Mouse (Mus musculus): ENCODE data around the gene Nanp.

Nanp gene

GRCm38 (mm10) chr2:151039232-151039695 lies at the start of gene Nanp, which contains the start of gene Ninl:
TSS of gene Nanp (minus strand) at chr2:151039398.
TSS of gene Ninl (minus strand) at chr2:151039382.
- DNase-seq (ENCODE audit: low read depth, low spot score): peak; percentile 97

- DNase-seq (ENCODE audit: low read depth, low spot score): no peak
Measured at GRCm38 (mm10) chr2:151056637-151057036, 17.4 kb upstream of the Nanp start.

GRCm38 (mm10) chr2:151040411-151040810 lies 1.2 kb upstream of the Nanp start:
- DNase-seq (ENCODE audit: low read depth, low spot score): no peak

- DNase-seq (ENCODE audit: low read depth, low spot score): peak; percentile 48
Measured at GRCm38 (mm10) chr2:151039726-151040125, 528 bp upstream of the Nanp start.

- peak; percentile 71 for DNase-seq (ENCODE audit: low read depth, low spot score)
Measured at GRCm38 (mm10) chr2:151038811-151039222, 381 bp downstream of the Nanp start.

GRCm38 (mm10) chr2:151037876-151038552 lies 1.2 kb downstream of the Nanp start:
- DNase-seq (ENCODE audit: low read depth, low spot score): peak; percentile 60

GRCm38 (mm10) chr2:151037292-151037691 lies 1.9 kb downstream of the Nanp start:
- no peak for DNase-seq (ENCODE audit: low read depth, low spot score)

GRCm38 (mm10) chr2:151036721-151037120 lies 2.5 kb downstream of the Nanp start:
- DNase-seq (ENCODE audit: low read depth, low spot score): no peak

- no peak for DNase-seq (ENCODE audit: low read depth, low spot score)
Measured at GRCm38 (mm10) chr2:151034435-151034834, 4.8 kb downstream of the Nanp start.

- no peak for DNase-seq (ENCODE audit: low read depth, low spot score)
Measured at GRCm38 (mm10) chr2:151021158-151021557, 18.0 kb downstream of the Nanp start.

- no peak for DNase-seq (ENCODE audit: low read depth, low spot score)
Measured at GRCm38 (mm10) chr2:151015316-151015715, 23.9 kb downstream of the Nanp start.

GRCm38 (mm10) chr2:151011273-151011672 lies 27.9 kb downstream of the Nanp start:
- DNase-seq (ENCODE audit: low read depth, low spot score): no peak

GRCm38 (mm10) chr2:151009515-151010085 lies 29.6 kb downstream of the Nanp start:
- no peak for DNase-seq (ENCODE audit: low read depth, low spot score)

GRCm38 (mm10) chr2:151008939-151009509 lies 30.2 kb downstream of the Nanp start:
- peak; percentile 69 for DNase-seq (ENCODE audit: low read depth, low spot score)

- peak; percentile 16 for DNase-seq (ENCODE audit: low read depth, low spot score)
Measured at GRCm38 (mm10) chr2:151008517-151008932, 30.7 kb downstream of the Nanp start.

- DNase-seq (ENCODE audit: low read depth, low spot score): no peak
Measured at GRCm38 (mm10) chr2:151008006-151008405, 31.2 kb downstream of the Nanp start.

GRCm38 (mm10) chr2:151006281-151006945 lies 32.8 kb downstream of the Nanp start:
- no peak for DNase-seq (ENCODE audit: low read depth, low spot score)

- DNase-seq (ENCODE audit: low read depth, low spot score): no peak
Measured at GRCm38 (mm10) chr2:151004390-151004789, 34.8 kb downstream of the Nanp start.

GRCm38 (mm10) chr2:151003796-151004195 lies 35.4 kb downstream of the Nanp start:
- no peak for DNase-seq (ENCODE audit: low read depth, low spot score)

- DNase-seq (ENCODE audit: low read depth, low spot score): peak; percentile 23
Measured at GRCm38 (mm10) chr2:151001619-151002175, 37.5 kb downstream of the Nanp start.

- peak; percentile 89 for DNase-seq (ENCODE audit: low read depth, low spot score)
Measured at GRCm38 (mm10) chr2:151000402-151001178, 38.6 kb downstream of the Nanp start.
